Mouse (Mus musculus): ENCODE data around the gene Gpr137. TPM values are rescaled to one million over a fixed set of nuclear protein-coding genes. Genes with fewer than 3 reads are reported as not detected.

Gene Gpr137
- polyA plus RNA-seq, 1 experiment from 2014 or later = 28.4 TPM

DNA sequence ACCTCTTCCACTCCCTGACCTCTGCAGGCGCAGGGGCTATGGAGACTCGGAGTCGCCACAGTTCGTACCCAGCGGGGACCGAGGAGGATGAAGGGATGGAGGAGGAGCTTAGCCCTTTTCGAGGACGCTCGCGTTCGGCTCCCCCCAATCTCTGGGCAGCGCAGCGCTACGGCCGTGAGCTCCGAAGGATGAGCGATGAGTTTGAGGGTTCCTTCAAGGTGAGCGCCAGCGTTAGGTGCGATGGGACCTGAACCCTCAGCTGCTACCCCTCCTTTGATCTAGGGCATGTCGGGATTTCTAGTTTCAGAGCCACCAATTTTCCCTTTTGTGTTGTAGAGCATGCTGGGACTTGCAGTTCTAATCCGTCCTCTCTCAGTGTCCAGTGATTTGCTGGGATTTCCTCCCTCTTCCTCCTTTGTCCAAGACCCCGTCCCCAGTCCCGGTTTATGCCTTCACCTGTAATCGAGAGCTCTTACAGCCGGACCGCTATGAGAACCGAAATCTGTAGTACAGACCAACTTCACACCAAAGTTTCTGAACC, 8.4 kb upstream of the Gpr137 start:
- Histone ChIP-seq H3K4me2 (replicated peaks) (peak overlapping the region; percentile 93), H3K27ac (peak overlapping the region; percentile 98), H3K9ac (peak overlapping the region; percentile 77), H3K4me1 (peaks cover 16% of the 10 kb centered on the region), H3K4me3 (peak overlapping the region; percentile 61), H3K9me3 (no peaks in the 10 kb centered on the region), H3K27me3 (no peaks in the 10 kb centered on the region), H3K36me3 (peaks cover 32% of the 10 kb centered on the region)
- peak; percentile 61 for ATAC-seq (ENCODE audit: insufficient number of reproducible peaks, insufficient read depth, low FRiP score, low TSS enrichment)
- WGBS = under 1% methylated on average over 28 of the region's 28 CpGs

DNA sequence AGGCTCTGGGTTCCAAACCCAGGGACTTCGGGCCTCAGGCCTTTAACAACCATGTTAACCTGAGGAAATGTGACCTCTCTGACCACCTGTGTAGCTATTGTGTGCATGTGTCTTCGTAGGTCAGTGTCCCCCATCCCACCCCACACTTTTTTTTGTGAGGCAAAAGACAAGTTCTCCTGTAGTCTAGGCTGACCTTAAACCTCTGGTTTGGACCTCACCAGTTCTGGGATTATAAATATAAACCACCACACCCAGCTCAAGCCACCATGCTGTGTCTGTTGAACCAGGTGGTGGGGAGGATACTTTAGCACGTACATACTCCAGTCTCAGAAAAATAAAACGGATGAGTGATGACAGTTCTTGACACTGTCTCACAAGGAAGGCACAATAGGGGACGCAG, 7.7 kb upstream of the Gpr137 start:
- Histone ChIP-seq H3K4me1 (peaks cover 16% of the 10 kb centered on the region), H3K27ac (0 out of 2 replicates have a peak overlapping the region, but pooled peaks have one; percentile 23), H3K9me3 (no peaks in the 10 kb centered on the region), H3K4me2 (replicated peaks) (peak overlapping the region; percentile 93), H3K4me3 (peak overlapping the region; percentile 61), H3K36me3 (peaks cover 26% of the 10 kb centered on the region), H3K27me3 (no peaks in the 10 kb centered on the region), H3K9ac (peak overlapping the region; percentile 77)
- no peak for ATAC-seq (ENCODE audit: insufficient number of reproducible peaks, insufficient read depth, low FRiP score, low TSS enrichment)
- WGBS = 56% methylated on average over 5 of the region's 5 CpGs

DNA sequence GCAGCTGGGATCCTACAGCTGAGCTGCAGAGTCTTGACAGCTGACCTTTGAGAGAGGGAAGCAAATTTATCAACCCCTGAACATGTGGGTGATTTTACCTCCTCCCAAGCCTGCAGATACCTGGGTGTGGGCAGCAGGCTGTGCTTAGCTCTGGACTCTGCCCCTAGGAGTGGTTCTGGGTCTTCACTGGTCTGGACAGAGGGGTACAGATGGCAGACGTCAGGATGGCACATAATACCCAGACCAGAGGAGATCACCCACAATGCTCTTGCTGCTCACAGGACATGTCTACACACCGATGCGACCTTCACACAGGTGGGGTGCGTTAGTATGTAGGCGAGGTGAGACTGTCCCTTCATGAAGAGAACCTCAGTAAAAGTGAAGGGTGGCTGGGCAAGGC, 7.3 kb upstream of the Gpr137 start:
- peaks cover 22% of the 10 kb centered on the region for H3K36me3 ChIP-seq
- no peak overlapping the region for H3K4me2 ChIP-seq (replicated peaks)
- ATAC-seq (ENCODE audit: insufficient number of reproducible peaks, insufficient read depth, low FRiP score, low TSS enrichment) = no peak
- WGBS = 87% methylated on average over 5 of the region's 5 CpGs
- no peaks in the 10 kb centered on the region for H3K9me3 ChIP-seq
- H3K4me3 ChIP-seq = peak overlapping the region; percentile 61; the same call in 1 of the 2 replicates
- 0 out of 2 replicates have a peak overlapping the region, but pooled peaks have one; percentile 77 for H3K9ac ChIP-seq
- H3K27me3 ChIP-seq = no peaks in the 10 kb centered on the region
- H3K27ac ChIP-seq = 0 out of 2 replicates have a peak overlapping the region, but pooled peaks have one; percentile 23
- H3K4me1 ChIP-seq = peaks cover 16% of the 10 kb centered on the region

DNA sequence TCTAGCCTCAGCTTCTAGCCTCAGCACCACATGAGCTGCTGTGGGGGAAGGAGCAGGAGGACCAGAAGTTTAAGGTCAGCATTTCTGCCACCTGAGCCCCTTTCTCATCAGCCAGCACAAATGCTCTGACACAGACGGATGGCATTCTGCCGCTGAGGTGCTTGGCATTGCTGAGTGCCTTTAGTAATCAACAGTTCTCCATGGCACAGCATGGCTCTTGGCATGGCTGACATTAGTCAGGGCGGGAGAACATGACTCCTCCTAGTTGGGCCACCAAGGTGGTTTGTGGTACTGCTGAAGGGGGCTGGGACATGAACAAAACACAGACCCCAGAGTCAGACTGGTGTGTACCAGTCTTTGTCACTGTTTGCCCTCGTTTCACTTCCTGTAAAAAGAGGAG, 5.9 kb upstream of the Gpr137 start:
- Histone ChIP-seq H3K27me3 (no peaks in the 10 kb centered on the region), H3K4me3 (no peak overlapping the region), H3K4me2 (replicated peaks) (no peak overlapping the region), H3K27ac (no peak overlapping the region), H3K4me1 (peaks cover 16% of the 10 kb centered on the region), H3K9ac (no peak overlapping the region), H3K36me3 (peaks cover 11% of the 10 kb centered on the region), H3K9me3 (no peaks in the 10 kb centered on the region)
- no peak for ATAC-seq (ENCODE audit: insufficient number of reproducible peaks, insufficient read depth, low FRiP score, low TSS enrichment)
- WGBS = 79% methylated on average over 4 of the region's 4 CpGs

DNA sequence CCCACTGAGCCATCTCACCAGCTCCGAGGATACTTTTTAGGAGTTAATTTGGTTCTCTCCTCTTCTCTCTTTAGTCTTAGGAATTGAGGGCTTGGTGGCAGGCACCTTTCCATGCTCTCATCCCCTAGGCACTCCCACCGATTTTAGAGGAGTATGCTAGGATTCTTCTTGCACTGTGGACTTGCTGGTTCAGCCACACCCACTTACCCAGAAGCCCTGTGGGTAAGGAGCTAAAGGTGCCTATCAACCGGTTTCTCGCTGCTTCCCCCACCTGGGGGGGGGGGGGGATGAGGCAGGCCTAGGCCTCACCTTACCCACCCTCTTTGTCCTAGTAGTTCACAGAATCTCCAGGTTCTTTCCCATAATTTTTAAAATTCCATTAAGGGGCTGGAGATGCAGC, 5.5 kb upstream of the Gpr137 start:
- 52% methylated on average over 4 of the region's 4 CpGs for WGBS
- H3K9me3 ChIP-seq = no peaks in the 10 kb centered on the region
- H3K4me3 ChIP-seq = no peak overlapping the region
- no peaks in the 10 kb centered on the region for H3K27me3 ChIP-seq
- ATAC-seq (ENCODE audit: insufficient number of reproducible peaks, insufficient read depth, low FRiP score, low TSS enrichment) = no peak
- H3K27ac ChIP-seq = no peak overlapping the region
- no peak overlapping the region for H3K9ac ChIP-seq
- no peak overlapping the region for H3K4me2 ChIP-seq (replicated peaks)
- peaks cover 11% of the 10 kb centered on the region for H3K36me3 ChIP-seq
- H3K4me1 ChIP-seq = peaks cover 17% of the 10 kb centered on the region

DNA sequence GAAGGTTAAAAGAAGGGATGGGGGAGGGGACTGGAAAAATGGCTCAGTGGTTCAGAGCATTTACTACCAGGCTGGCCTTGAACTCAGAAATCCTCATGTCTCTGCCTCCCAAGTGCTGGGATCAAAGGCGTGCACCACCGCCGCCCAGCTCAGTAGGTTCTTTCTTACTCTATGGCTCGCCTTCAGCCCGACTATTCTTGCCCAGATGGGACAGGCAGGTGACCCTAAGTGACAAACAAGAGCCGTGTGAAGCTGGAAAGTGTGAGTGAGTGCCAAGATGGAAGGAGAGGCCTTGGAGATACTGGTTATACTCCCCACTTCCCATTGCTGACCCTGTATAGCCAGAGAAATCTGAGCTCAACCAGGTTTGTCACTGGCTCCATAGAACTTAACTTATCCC, 1.4 kb upstream of the Gpr137 start:
- Histone ChIP-seq H3K9ac (no peak overlapping the region), H3K27me3 (no peaks in the 10 kb centered on the region), H3K4me2 (replicated peaks) (no peak overlapping the region), H3K27ac (no peak overlapping the region), H3K4me3 (no peak overlapping the region), H3K4me1 (peaks cover 16% of the 10 kb centered on the region), H3K9me3 (no peaks in the 10 kb centered on the region), H3K36me3 (peaks cover 11% of the 10 kb centered on the region)
- no peak for ATAC-seq (ENCODE audit: insufficient number of reproducible peaks, insufficient read depth, low FRiP score, low TSS enrichment)
- WGBS = 96% methylated on average over 6 of the region's 6 CpGs

DNA sequence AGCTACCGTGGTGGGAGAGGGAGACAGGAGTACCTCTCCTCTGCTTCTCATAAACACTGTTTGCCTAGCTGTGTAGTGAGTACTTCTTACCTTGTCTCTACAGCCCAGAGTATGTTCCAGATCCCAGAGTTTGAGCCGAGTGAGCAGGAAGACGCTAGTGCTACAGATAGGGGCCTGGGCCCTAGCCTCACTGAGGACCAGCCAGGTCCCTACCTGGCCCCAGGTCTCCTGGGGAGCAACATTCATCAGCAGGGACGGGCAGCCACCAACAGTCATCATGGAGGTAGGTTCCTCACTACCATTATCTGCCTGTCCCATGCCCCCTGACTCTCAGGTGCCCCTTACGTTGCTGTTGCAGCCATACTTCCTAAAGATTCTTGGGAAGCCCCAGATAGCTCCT, 484 bp upstream of the Gpr137 start:
- peak overlapping the region; percentile 69 for H3K4me3 ChIP-seq
- 30% methylated on average over 5 of the region's 5 CpGs for WGBS
- no peak for ATAC-seq (ENCODE audit: insufficient number of reproducible peaks, insufficient read depth, low FRiP score, low TSS enrichment)
- H3K36me3 ChIP-seq = peaks cover 8% of the 10 kb centered on the region; the same call in 1 of the 2 replicates
- no peaks in the 10 kb centered on the region for H3K9me3 ChIP-seq
- peaks cover 16% of the 10 kb centered on the region for H3K4me1 ChIP-seq
- peak overlapping the region; percentile 88 for H3K9ac ChIP-seq
- no peaks in the 10 kb centered on the region for H3K27me3 ChIP-seq
- H3K4me2 ChIP-seq (replicated peaks) = peak overlapping the region; percentile 95
- H3K27ac ChIP-seq = peak overlapping the region; percentile 89

DNA sequence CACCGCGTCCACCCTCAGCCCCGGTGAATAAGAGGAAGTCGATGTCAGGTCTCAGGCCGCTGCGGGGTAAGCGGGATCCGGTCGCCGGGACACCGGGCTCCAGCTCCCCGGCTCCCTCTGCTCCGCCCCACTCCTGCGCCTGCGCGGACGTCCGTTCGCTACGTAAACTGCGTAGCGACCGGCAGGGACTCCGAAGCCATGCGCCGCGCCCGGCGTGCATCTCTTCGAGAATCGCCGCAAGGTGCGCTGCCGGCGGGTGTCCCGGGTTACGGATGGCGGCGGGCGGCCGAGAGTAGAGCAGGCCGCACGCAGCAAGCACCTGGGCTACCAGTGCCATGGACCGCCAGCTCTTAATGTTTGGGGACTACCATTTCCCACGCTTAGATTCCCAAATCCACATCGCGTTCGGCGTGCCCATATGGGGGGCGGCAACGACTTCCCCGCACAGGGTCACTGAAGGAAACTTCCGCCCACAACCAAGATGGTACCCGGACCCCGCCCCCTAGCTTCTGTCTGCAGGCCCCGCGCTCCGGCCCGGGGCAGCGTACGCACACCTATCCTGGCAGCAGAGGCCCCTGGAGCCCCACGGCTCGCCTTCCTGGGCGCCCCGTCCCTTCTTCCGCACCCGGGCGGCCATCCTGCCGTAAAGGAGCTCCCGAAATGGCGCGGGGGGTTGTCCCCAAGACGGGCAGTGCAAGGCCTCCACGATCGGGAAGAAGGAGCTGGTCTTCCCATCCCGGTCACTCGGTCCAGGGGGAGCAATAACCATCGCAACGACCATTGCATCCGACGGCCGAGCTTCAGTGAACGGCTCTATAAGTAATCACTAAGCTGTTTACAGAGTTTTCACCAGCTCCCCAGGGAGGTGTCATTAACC, 670 bp downstream of the Gpr137 start, which contains the start of gene Bad:
Bad (plus strand) TSS at position 490 of the 877 bp plus-strand sequence.
- H3K4me2 ChIP-seq (replicated peaks) = peak within 1 kb of the TSS; percentile 95
- peak within 1 kb of the TSS; percentile 89 for H3K27ac ChIP-seq
- under 1% methylated on average over 83 of the region's 83 CpGs for WGBS
- H3K27me3 ChIP-seq = no peaks in the 10 kb centered on the region
- peaks cover 16% of the 10 kb centered on the region for H3K4me1 ChIP-seq
- H3K9ac ChIP-seq = peak within 1 kb of the TSS; percentile 88
- H3K4me3 ChIP-seq = peak within 1 kb of the TSS; percentile 69
- ATAC-seq (ENCODE audit: insufficient number of reproducible peaks, insufficient read depth, low FRiP score, low TSS enrichment) = peak; percentile 75
- peaks cover 8% of the 10 kb centered on the region; the same call in 1 of the 2 replicates for H3K36me3 ChIP-seq
- H3K9me3 ChIP-seq = no peaks in the 10 kb centered on the region

DNA sequence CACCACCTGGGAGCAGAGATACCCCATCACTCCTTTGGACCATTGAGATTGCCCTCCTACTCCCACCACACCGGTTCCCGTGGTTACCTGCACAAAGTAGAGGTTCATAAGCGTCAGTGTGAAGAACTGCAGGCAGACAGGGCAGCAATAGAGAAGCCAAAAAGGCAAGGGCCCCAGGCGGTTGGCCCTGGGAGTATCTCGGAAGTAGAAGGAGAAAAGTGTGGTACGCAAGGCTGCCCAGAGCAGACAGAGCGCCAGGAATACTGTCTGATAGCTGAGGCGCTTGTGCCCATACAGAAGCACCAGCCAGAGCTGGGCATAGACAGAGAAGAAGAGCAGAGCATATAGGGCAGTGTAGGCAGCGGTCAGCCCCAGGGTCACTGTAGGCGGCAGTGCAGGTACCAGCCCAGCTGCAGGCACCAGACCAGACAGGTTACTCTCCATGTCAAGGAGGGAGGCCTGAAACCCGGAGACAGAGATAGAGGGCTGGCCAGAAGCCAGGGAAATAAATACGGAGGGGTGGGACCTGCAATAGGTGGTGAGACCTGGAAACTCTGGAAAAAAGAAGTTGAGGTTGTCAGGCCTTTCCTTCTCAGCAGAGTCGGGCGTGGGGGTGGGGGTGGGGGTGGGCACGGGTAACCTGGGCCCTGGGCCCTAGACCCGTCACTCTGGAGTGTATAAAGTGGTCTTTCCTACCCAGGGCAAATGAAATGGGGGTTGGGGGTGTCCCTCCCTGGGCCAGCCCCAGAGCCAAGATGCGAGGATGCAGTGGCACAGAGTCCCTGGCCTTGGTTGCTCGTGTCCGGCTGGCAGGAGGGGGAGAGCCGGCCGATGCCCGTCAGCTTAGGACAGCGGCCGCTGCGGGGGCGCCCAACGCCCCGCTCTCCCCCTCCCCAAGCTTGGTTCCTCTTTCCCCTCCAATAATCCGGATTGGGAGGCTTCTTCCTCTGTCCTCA, 1.6 kb downstream of the Gpr137 start:
- H3K4me3 ChIP-seq = peak overlapping the region; percentile 69
- H3K9me3 ChIP-seq = no peaks in the 10 kb centered on the region
- H3K27me3 ChIP-seq = peaks cover 7% of the 10 kb centered on the region
- H3K36me3 ChIP-seq = peaks cover 2% of the 10 kb centered on the region; the same call in 1 of the 2 replicates
- peak overlapping the region; percentile 88 for H3K9ac ChIP-seq
- H3K27ac ChIP-seq = no peak overlapping the region
- peaks cover 16% of the 10 kb centered on the region for H3K4me1 ChIP-seq
- peak overlapping the region; percentile 95 for H3K4me2 ChIP-seq (replicated peaks)
- no peak; the same call in 1 of the 2 replicates for ATAC-seq (ENCODE audit: insufficient number of reproducible peaks, insufficient read depth, low FRiP score, low TSS enrichment)
- 22% methylated on average over 27 of the region's 29 CpGs for WGBS

DNA sequence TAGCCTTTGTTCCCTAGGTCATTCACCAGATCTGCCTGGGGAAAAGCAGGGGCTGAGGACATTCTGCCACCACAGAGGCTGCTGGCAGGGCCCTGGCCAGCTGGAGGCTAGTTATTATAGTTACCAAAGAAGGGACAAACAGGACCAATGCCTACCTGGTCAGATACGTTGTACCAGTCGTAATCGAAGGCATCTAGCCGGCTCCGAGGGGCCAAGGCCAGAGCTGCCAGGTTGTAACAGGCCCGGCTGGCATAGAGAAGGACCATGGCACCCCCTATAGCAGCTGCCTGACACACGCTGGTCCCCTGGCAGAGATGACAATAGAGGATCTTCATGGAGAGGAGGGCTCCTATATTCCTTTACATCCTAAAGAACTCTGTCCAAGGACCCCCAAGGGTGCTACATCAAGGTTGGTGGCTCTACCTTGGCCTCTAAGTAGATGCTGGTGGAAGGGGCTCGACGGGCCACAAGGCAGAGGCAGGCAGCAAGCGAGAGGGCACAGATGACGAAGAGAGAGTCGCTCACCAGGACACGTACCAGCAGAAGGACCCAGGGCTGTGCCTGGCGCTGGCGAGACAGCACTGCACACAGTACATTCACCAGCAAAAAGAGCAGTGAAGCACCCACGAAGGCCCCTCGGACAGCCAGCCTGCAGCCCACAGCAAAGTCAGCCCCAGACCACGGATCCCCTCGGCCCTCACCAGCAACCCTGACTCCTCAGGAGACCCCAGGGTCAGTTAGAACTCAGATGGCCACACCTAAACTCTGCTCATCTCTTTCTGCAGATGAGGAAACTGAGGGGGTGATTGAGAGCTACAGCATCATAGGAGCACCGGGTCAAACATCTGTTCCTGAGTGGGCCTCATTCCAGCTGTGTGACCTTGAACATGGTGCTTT, 2.9 kb downstream of the Gpr137 start:
- H3K36me3 ChIP-seq = no peaks in the 10 kb centered on the region
- no peak overlapping the region for H3K27ac ChIP-seq
- H3K4me1 ChIP-seq = peaks cover 16% of the 10 kb centered on the region
- 89% methylated on average over 20 of the region's 20 CpGs for WGBS
- H3K27me3 ChIP-seq = peaks cover 19% of the 10 kb centered on the region
- H3K4me2 ChIP-seq (replicated peaks) = no peak overlapping the region
- no peak overlapping the region for H3K4me3 ChIP-seq
- H3K9ac ChIP-seq = peak overlapping the region; percentile 24; the same call in 1 of the 2 replicates
- ATAC-seq (ENCODE audit: insufficient number of reproducible peaks, insufficient read depth, low FRiP score, low TSS enrichment) = no peak
- no peaks in the 10 kb centered on the region for H3K9me3 ChIP-seq
